11 mouse cellular contexts compared by ENCODE assay signal in the genomic region with DNA sequence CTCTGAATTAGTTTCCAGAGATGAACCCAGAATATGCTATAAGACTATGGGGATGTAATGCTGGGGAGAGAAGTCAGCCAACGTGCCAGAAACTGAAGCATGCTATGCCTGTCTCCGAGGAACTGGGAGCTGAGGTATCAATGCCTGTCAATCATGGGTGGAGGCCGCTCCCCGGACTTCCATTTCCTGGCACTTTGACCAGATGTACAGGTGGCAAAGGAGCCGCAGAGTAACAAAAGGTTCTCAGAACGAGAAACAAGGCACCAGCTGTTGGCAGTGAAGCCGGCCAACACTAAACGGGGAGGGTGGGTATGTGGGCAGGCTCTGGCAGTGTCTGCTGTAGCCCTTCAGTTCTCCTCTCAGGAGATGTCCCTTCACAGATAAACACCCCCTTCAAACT.
DNase-seq lines count a peak whose midpoint lies in the region; ATAC-seq and TF ChIP-seq lines count a peak whose summit lies in the region.
"Had no signal": no experiment of that assay in that cellular context is flagged by ENCODE, and none has a peak within 500 bp of the region (broad histone marks: within the 10 kb centered on the region; RNA-seq: fewer than 3 reads in every experiment).

No protein-coding gene starts in this region.

- no peaks in the 10 kb centered on the region for H3K4me1 ChIP-seq in intestine, postnatal 0 days (replicated peaks; ENCODE audit: control insufficient read depth, insufficient read depth, low read length)

- no peak for TF ChIP-seq CTCF in intestine, postnatal 0 days (IDR thresholded peaks at IDR 0.05; ENCODE audit: low read depth)

- DNase-seq in layer of hippocampus, postnatal 14 days (ENCODE audit: low spot score in 2 of 2) = peak; percentile 10 to 26
- no peak for DNase-seq in layer of hippocampus, adult 11-12 months (ENCODE audit: low spot score)
- peak; percentile 42 for DNase-seq in right cerebral cortex, postnatal 25 days
- no peak for DNase-seq in B cell, adult 2 months
- no peak for DNase-seq in gastrocnemius, postnatal 14 days
- DNase-seq in kidney, postnatal 4 days = no peak
- DNase-seq: adrenal gland, postnatal 14 days; kidney, adult 2 months had no signal

- 32% methylated on average over 8 of the region's 8 CpGs for WGBS in intestine, postnatal 0 days

- 0 out of 2 replicates have a peak overlapping the region, but pooled peaks have one; percentile 4 for H3K4me2 ChIP-seq in intestine, postnatal 0 days (replicated peaks; ENCODE audit: low read depth)
- H3K4me2 ChIP-seq: liver, embryonic 11.5 days had no signal

- no peaks in the 10 kb centered on the region for H3K36me3 ChIP-seq in intestine, postnatal 0 days (ENCODE audit: control insufficient read depth, insufficient read depth)

- no peak overlapping the region for H3K4me3 ChIP-seq in intestine, postnatal 0 days (ENCODE audit: low read depth, low read length)

- no peak overlapping the region for H3K9ac ChIP-seq in intestine, postnatal 0 days (ENCODE audit: low read depth, low read length)

- intact Hi-C loops in gastrocnemius, postnatal 14 days (cut with DNase I; ENCODE audit: low total_unique reads) = loop anchor here (10.0 kb wide), 2 partner anchors 117 to 387 kb away; no protein-coding TSS in a partner anchor

- H3K27ac ChIP-seq in intestine, postnatal 0 days (ENCODE audit: low read depth, low read length) = no peak overlapping the region

- ATAC-seq in common myeloid progenitor, adult 5-6 weeks (replicated peaks; ENCODE audit: low read depth, poor library complexity, severe bottlenecking) = peak; percentile 55
- ATAC-seq in intestine, postnatal 0 days = peak; percentile 86

- H3K27me3 ChIP-seq in intestine, postnatal 0 days (replicated peaks; ENCODE audit: control insufficient read depth, insufficient read depth, low read length) = no peaks in the 10 kb centered on the region

- H3K9me3 ChIP-seq in intestine, postnatal 0 days (ENCODE audit: control insufficient read depth) = no peaks in the 10 kb centered on the region

Comparison
In these comparisons a context has a peak if more than half of its experiments do, and no peak if none do; other contexts are left out.
1. DNase-seq: peak in layer of hippocampus, postnatal 14 days (2 of 2) and right cerebral cortex, postnatal 25 days (single experiment); none in layer of hippocampus, adult 11-12 months (single experiment), B cell, adult 2 months (0 of 2), gastrocnemius, postnatal 14 days (single experiment) and kidney, postnatal 4 days (0 of 2).